Mouse (Mus musculus): ENCODE data around the gene Slc35g1. TPM values are rescaled to one million over a fixed set of nuclear protein-coding genes. Genes with fewer than 3 reads are reported as not detected.
"Not testable (repeated sequence)": the region's sequence is repeated elsewhere in the genome, so short reads cannot be mapped to it uniquely, and the experiment has no call there.

The Slc35g1 gene
- polyA plus RNA-seq, 1 experiment from 2014 or later, result 2.8 TPM

- Histone ChIP-seq H3K9me3 (no peaks in the 10 kb centered on the region), H3K27me3 (replicated peaks) (no peaks in the 10 kb centered on the region), H3K36me3 (no peaks in the 10 kb centered on the region), H3K4me3 (no peak overlapping the region), H3K4me2 (replicated peaks) (no peak overlapping the region), H3K4me1 (no peaks in the 10 kb centered on the region), H3K9ac (no peak overlapping the region), H3K27ac (no peak overlapping the region)
- no peak for ATAC-seq (ENCODE audit: low FRiP score, low read depth)
- 86% methylated on average over 2 of the region's 2 CpGs for WGBS
Observed at GRCm38 (mm10) chr19:38361850-38362249, 33.9 kb upstream of the Slc35g1 start.

- Histone ChIP-seq H3K4me3 (no peak overlapping the region), H3K4me1 (no peaks in the 10 kb centered on the region), H3K27me3 (replicated peaks) (no peaks in the 10 kb centered on the region), H3K4me2 (replicated peaks) (no peak overlapping the region), H3K36me3 (no peaks in the 10 kb centered on the region), H3K9ac (no peak overlapping the region), H3K27ac (no peak overlapping the region), H3K9me3 (no peaks in the 10 kb centered on the region)
- ATAC-seq (ENCODE audit: low FRiP score, low read depth), result no peak
- 65% methylated on average over 1 of the region's 1 CpGs for WGBS
Observed at GRCm38 (mm10) chr19:38363358-38363757, 32.4 kb upstream of the Slc35g1 start.

DNA sequence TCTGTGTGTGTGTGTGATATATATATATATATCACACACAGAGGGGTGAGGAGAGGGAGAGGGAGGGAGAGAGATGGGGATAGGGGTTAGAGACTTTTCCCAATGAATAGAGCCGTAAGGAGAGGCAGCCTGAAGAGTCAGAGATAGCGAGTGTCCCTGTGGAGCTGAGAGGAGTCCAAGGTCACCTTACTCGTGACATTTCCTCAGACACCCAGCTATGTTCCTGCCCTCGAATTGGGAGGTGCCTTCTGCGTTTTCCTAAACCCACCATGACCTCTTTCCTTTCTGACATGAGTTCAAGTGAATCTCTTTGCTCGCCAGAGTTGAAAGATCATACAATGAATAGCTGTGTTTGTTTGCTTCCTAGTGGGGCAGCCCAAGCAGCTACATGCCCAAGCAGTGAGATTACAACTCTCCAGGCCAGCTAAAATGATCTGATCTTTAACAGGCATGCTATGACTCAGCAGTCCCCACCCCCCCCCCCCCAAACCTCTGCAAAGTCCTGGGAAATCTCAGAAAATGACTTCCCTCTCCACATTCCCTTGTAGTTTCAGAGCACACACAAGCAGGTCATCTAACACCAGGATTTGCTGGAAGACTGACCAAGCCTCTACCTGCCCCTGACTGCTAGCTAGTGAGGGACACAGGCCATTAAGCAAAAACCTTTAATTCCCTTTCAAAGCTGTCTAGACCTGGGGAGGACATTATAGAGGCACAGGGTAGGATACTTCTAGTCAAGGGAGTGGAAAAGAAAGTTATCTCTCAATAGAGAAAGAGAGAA, 31.7 kb upstream of the Slc35g1 start:
- WGBS, result 52% methylated on average over 6 of the region's 6 CpGs
- no peak for ATAC-seq (ENCODE audit: low FRiP score, low read depth)
- Histone ChIP-seq H3K36me3 (no peaks in the 10 kb centered on the region), H3K27ac (no peak overlapping the region), H3K9me3 (no peaks in the 10 kb centered on the region), H3K9ac (no peak overlapping the region), H3K4me1 (no peaks in the 10 kb centered on the region), H3K4me3 (no peak overlapping the region), H3K27me3 (replicated peaks) (no peaks in the 10 kb centered on the region), H3K4me2 (replicated peaks) (no peak overlapping the region)

GRCm38 (mm10) chr19:38364939-38365614, 30.7 kb upstream of the Slc35g1 start:
- Histone ChIP-seq H3K27ac (no peak overlapping the region), H3K4me2 (replicated peaks) (no peak overlapping the region), H3K9ac (no peak overlapping the region), H3K27me3 (replicated peaks) (no peaks in the 10 kb centered on the region), H3K9me3 (no peaks in the 10 kb centered on the region), H3K36me3 (no peaks in the 10 kb centered on the region), H3K4me1 (no peaks in the 10 kb centered on the region), H3K4me3 (no peak overlapping the region)
- ATAC-seq (ENCODE audit: low FRiP score, low read depth), result no peak
- WGBS, result 47% methylated on average over 11 of the region's 11 CpGs

GRCm38 (mm10) chr19:38372460-38373102, 23.2 kb upstream of the Slc35g1 start:
- no peak overlapping the region for H3K4me3 ChIP-seq
- no peaks in the 10 kb centered on the region for H3K36me3 ChIP-seq
- H3K27ac ChIP-seq, result no peak overlapping the region
- H3K4me1 ChIP-seq, result peaks cover 14% of the 10 kb centered on the region
- no peaks in the 10 kb centered on the region for H3K27me3 ChIP-seq (replicated peaks)
- H3K9me3 ChIP-seq, result no peaks in the 10 kb centered on the region
- no peak overlapping the region for H3K9ac ChIP-seq
- WGBS, result 17% methylated on average over 11 of the region's 11 CpGs
- H3K4me2 ChIP-seq (replicated peaks), result no peak overlapping the region
- no peak for ATAC-seq (ENCODE audit: low FRiP score, low read depth)

DNA sequence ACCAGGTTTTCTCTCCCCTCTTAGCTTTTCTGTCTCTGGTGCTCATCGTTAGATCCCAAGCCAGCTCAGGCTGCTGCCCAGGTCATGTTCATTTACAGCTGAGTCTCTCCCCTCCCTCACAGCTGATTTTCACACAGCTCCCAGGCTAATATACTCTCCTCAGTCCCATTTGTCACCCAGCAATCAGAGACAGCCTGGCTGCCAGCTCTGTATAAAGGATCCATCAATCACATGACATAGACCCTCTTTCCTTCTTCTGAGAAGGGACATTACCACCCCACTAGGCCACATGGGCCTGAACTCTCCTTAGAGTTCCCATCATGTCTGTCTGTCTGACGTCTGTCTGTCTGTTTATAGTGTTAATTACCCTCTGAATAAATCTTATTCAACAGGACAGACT, 22.4 kb upstream of the Slc35g1 start:
- no peak overlapping the region for H3K4me2 ChIP-seq (replicated peaks)
- no peaks in the 10 kb centered on the region for H3K9me3 ChIP-seq
- H3K4me3 ChIP-seq, result no peak overlapping the region
- ATAC-seq (ENCODE audit: low FRiP score, low read depth), result peak; percentile 75
- H3K36me3 ChIP-seq, result no peaks in the 10 kb centered on the region
- WGBS, result 27% methylated on average over 2 of the region's 2 CpGs
- H3K27me3 ChIP-seq (replicated peaks), result no peaks in the 10 kb centered on the region
- H3K9ac ChIP-seq, result no peak overlapping the region
- H3K27ac ChIP-seq, result no peak overlapping the region
- peaks cover 14% of the 10 kb centered on the region for H3K4me1 ChIP-seq

GRCm38 (mm10) chr19:38383769-38384168, 12.0 kb upstream of the Slc35g1 start:
- Histone ChIP-seq H3K27me3 (replicated peaks) (no peaks in the 10 kb centered on the region), H3K9ac (no peak overlapping the region), H3K4me2 (replicated peaks) (no peak overlapping the region), H3K27ac (no peak overlapping the region), H3K36me3 (no peaks in the 10 kb centered on the region), H3K4me3 (no peak overlapping the region), H3K4me1 (no peaks in the 10 kb centered on the region), H3K9me3 (no peaks in the 10 kb centered on the region)
- WGBS, result 90% methylated on average over 12 of the region's 12 CpGs
- no peak for ATAC-seq (ENCODE audit: low FRiP score, low read depth)

DNA sequence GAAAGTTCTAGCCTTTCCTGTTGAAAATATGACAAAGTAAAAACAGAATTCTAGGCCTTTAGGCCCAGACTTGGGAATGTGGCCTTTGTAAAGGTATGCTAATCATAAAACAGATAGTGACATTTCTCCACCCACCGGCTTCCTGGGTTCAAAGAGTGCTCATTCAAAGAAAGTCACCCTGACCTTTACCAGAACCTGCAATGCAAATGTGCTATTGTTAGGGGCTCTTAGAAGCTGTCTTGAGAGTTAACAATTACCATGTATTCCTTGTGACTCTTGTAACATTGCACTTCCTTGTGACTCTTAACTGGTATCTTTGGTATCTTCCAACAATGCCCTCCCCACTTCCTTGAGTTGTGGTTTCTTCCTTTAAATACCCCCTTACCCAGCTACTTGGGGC, 8.8 kb upstream of the Slc35g1 start:
- not testable (repeated sequence) for H3K4me3 ChIP-seq; H3K9me3 ChIP-seq; H3K4me1 ChIP-seq; H3K27me3 ChIP-seq (replicated peaks); H3K4me2 ChIP-seq (replicated peaks); H3K27ac ChIP-seq; H3K36me3 ChIP-seq; H3K9ac ChIP-seq; ATAC-seq (ENCODE audit: low FRiP score, low read depth)
- 76% methylated on average over 1 of the region's 1 CpGs for WGBS

DNA sequence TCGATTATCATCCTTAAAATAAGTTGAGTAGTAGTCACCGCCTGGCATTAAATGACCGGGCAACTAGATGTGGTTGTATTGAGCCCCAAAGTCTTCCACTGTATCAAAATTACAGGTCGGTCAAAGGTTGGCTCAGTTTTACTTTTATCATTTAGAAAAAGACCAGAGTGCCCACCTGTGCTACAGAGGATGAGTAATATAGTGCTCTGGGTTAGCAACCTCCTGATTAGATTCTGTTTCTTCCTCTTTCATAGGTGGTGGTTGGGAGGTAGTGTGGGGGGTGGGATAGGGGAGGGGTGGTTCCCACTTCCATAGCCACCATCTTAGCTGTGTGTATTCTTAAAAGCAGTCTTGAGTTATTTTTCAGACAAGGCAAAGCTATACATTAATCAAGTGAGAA, 7.9 kb upstream of the Slc35g1 start:
- no peaks in the 10 kb centered on the region for H3K4me1 ChIP-seq
- H3K9me3 ChIP-seq, result no peaks in the 10 kb centered on the region
- ATAC-seq (ENCODE audit: low FRiP score, low read depth), result no peak
- no peak overlapping the region for H3K4me3 ChIP-seq
- no peak overlapping the region for H3K27ac ChIP-seq
- no peak overlapping the region for H3K4me2 ChIP-seq (replicated peaks)
- no peaks in the 10 kb centered on the region for H3K36me3 ChIP-seq
- 93% methylated on average over 4 of the region's 4 CpGs for WGBS
- no peak overlapping the region for H3K9ac ChIP-seq
- no peaks in the 10 kb centered on the region for H3K27me3 ChIP-seq (replicated peaks)

- peak overlapping the region; percentile 70; the same call in 1 of the 2 replicates for H3K9ac ChIP-seq
- 20% methylated on average over 8 of the region's 8 CpGs for WGBS
Observed at GRCm38 (mm10) chr19:38396633-38396970, 822 bp downstream of the Slc35g1 start.

GRCm38 (mm10) chr19:38397004-38397403, 1.2 kb downstream of the Slc35g1 start:
- Histone ChIP-seq H3K4me3 (no peak overlapping the region), H3K9me3 (no peaks in the 10 kb centered on the region), H3K27ac (no peak overlapping the region), H3K4me2 (replicated peaks) (peak overlapping the region; percentile 87), H3K4me1 (no peaks in the 10 kb centered on the region; the same call in 1 of the 2 replicates), H3K27me3 (replicated peaks) (no peaks in the 10 kb centered on the region), H3K9ac (no peak overlapping the region), H3K36me3 (no peaks in the 10 kb centered on the region)
- ATAC-seq (ENCODE audit: low FRiP score, low read depth), result no peak
- WGBS, result 38% methylated on average over 6 of the region's 6 CpGs

More at GRCm38 (mm10) chr19:38396633-38396970, 822 bp downstream of the Slc35g1 start:
- Histone ChIP-seq H3K4me1 (no peaks in the 10 kb centered on the region; the same call in 1 of the 2 replicates), H3K4me3 (peak overlapping the region; percentile 75), H3K27me3 (replicated peaks) (no peaks in the 10 kb centered on the region), H3K36me3 (no peaks in the 10 kb centered on the region), H3K9me3 (no peaks in the 10 kb centered on the region), H3K4me2 (replicated peaks) (peak overlapping the region; percentile 87), H3K27ac (no peak overlapping the region)
- ATAC-seq (ENCODE audit: low FRiP score, low read depth), result no peak

- Histone ChIP-seq H3K4me2 (replicated peaks) (no peak overlapping the region), H3K27me3 (replicated peaks) (no peaks in the 10 kb centered on the region), H3K36me3 (no peaks in the 10 kb centered on the region), H3K4me3 (no peak overlapping the region), H3K9ac (no peak overlapping the region), H3K27ac (no peak overlapping the region), H3K9me3 (no peaks in the 10 kb centered on the region), H3K4me1 (no peaks in the 10 kb centered on the region; the same call in 1 of the 2 replicates)
- WGBS, result 91% methylated on average over 8 of the region's 8 CpGs
- no peak for ATAC-seq (ENCODE audit: low FRiP score, low read depth)
Observed at GRCm38 (mm10) chr19:38398966-38399365, 3.2 kb downstream of the Slc35g1 start.
